Mouse (Mus musculus) spleen, adult 2 months (tissue): ENCODE measurements around the gene Guca2b.
"Not testable (repeated sequence)": the region's sequence is repeated elsewhere in the genome, so short reads cannot be mapped to it uniquely, and the experiment has no call there.

Experiments
- CTCF ChIP-seq: fragments of 200-500 bp; IDR thresholded peaks from 2 replicates; pipeline ENCODE4 v1.5.1; 2011; ENCODE audit warnings: mild to moderate bottlenecking, inconsistent platforms; ENCODE audit not compliant: insufficient read depth, insufficient read length, insufficient replicate concordance; ENCODE audit errors: extremely low read depth
- POLR2A ChIP-seq: fragments of 200-500 bp; IDR thresholded peaks from 2 replicates; pipeline ENCODE4 v1.6.1; 2011; ENCODE audit warnings: low read depth, low read length, inconsistent platforms

DNA sequence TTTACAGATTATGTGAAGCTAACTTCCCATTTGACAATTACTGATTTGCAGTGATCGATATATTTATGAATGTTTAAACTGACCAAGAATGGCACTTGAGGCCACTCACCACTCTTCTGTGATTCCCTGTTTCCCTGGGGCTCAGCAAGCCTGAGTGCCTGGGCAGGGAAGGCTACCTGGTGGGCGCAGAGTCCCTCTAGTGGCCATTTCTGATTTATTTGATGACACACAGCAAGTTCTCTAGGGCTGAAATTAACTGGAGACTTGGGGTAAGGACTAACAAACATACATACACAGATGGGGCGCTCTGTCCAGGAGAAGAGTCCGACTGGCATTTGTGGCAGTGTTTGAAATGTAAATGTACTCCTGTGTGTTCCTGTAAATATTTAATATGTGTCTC, 30.4 kb downstream of the Guca2b start:
- not testable (repeated sequence) for TF ChIP-seq CTCF, POLR2A
